Mouse (Mus musculus) kidney, adult 18-20 months (tissue): ENCODE data around the gene Mrrf.
A peak's percentile ranks its signal among the peaks of the same experiment; 100 is the strongest.

Experiments
- DNase-seq: peaks from one replicate; pipeline ENCODE4 v3.0.0; 2021

Mrrf gene

GRCm38 (mm10) chr2:36235917-36236316, 99.7 kb downstream of the Mrrf start:
- peak; percentile 31 for DNase-seq

GRCm38 (mm10) chr2:36236889-36237288, 100.7 kb downstream of the Mrrf start:
- DNase-seq, result no peak

GRCm38 (mm10) chr2:36237557-36237956, 101.4 kb downstream of the Mrrf start:
- DNase-seq, result no peak

- no peak for DNase-seq
Measured at GRCm38 (mm10) chr2:36238467-36238866, 102.3 kb downstream of the Mrrf start.

GRCm38 (mm10) chr2:36238951-36239350, 102.8 kb downstream of the Mrrf start:
- no peak for DNase-seq
